Mouse (Mus musculus): ENCODE results near the gene Acadl.

DNA sequence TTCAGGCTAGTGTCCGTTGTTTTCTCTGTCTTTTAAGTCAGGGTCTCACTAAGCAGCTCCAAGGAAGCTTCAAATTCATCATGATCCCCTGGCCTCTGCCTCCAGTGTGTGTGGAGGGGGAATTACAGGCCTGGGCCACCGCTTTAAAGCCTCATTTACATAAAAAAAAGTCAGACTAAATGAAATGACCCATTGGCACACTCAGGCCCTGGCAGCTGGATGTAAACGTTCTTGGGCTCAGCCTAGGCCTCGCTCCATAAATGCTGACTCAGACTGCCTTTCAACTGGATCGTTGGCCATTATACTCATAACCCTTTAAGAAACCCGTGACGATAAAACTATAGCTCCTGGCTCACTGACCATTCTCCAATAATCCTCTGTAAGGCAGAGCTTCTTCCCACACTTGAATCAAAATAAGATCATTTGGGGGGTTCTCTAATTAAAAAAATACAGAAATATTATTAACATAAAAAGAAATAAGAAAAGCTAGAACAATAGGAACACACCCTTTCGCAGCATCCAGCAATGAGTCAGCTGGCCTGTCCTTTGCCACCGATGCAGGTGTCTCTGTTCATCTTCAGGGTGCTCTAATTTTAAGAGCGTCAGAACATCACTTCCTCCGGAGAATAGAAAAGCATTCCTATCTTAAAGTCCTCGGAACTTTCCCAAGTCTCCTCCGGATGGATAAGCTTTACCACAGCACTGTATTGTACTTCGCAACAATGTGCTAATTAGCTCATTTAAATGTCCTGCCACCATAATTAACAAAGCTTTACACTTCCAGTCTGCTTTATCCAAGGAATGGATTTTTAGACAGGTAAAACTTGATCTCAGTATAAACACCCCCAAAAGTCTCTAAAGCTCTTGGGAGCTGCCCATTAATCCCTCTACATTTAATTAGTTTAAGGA lies 1.1 kb downstream of the Acadl start:
- TF ChIP-seq POLR2A (IDR thresholded peaks at IDR 0.05; ENCODE audit: low read depth, low read length) (no peak), CTCF (IDR thresholded peaks at IDR 0.05; ENCODE audit: extremely low read depth, insufficient read length, insufficient replicate concordance, low read depth, low read length) (no peak)
